Mouse (Mus musculus) testis, adult 2 months (tissue): ENCODE data around the gene Gm9964.

Source experiments
- CTCF ChIP-seq: fragments of 200-500 bp; IDR thresholded peaks from 2 replicates; pipeline ENCODE4 v1.5.1; 2012; ENCODE audit warnings: low read depth, mild to moderate bottlenecking, inconsistent platforms, low read length, moderate library complexity; ENCODE audit not compliant: control insufficient read depth, insufficient read depth, insufficient replicate concordance
- POLR2A ChIP-seq: fragments of 200-500 bp; IDR thresholded peaks from 2 replicates; pipeline ENCODE4 v1.6.1; 2012; ENCODE audit warnings: low read depth, mild to moderate bottlenecking, inconsistent platforms, low read length, moderate library complexity; ENCODE audit not compliant: control insufficient read depth

DNA sequence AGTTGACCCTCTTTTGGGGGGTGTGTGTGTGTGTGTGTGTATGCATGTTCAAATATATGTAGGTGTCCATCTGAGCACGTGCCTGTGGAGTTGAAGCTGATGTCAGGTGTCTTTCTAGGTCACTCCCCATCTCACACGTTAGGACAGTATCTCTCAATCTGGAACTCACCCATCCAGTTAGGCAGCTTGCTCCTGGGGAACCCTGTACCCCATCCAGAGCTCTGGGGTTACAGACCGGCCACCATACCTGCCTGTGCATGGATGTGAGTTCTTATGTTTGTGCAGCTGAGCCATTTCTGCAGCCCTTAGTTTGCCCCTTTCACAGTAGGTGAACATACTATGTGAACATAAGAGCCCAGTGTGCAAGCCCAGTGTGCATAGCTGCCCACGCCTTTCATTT, 23.7 kb downstream of the Gm9964 start:
- TF ChIP-seq CTCF: no peak
- no peak for TF ChIP-seq POLR2A
